Mouse (Mus musculus) heart, adult 2 months (tissue): ENCODE measurements around the gene H2-Ob. TPM values are rescaled to one million over a fixed set of nuclear protein-coding genes. Genes with fewer than 3 reads are reported as not detected.

Experiments used
- DNase-seq, 2 experiments: peaks; one replicate each; pipeline ENCODE4 v3.0.0; 2021
- H3K27ac ChIP-seq: fragments of 200-600 bp; 2 replicates; pipeline ENCODE4 v1.8.1; 2022
- H3K27me3 ChIP-seq: fragments of 200-500 bp; 2 replicates; pipeline ENCODE4 v1.6.1; 2012; ENCODE audit warnings: mild to moderate bottlenecking, low read length, inconsistent platforms, mixed read lengths; ENCODE audit not compliant: control insufficient read depth, insufficient read depth
- H3K36me3 ChIP-seq: fragments of 200-500 bp; 2 replicates; pipeline ENCODE4 v1.6.1; 2012; ENCODE audit warnings: low read length, inconsistent platforms; ENCODE audit not compliant: control insufficient read depth, insufficient read depth
- H3K4me1 ChIP-seq: fragments of 200-500 bp; 2 replicates; pipeline ENCODE4 v1.6.1; 2011; ENCODE audit warnings: low read length; ENCODE audit not compliant: control insufficient read depth, insufficient read depth
- H3K4me3 ChIP-seq: fragments of 200-600 bp; 2 replicates; pipeline ENCODE4 v1.8.1; 2022
- H3K79me2 ChIP-seq: fragments of 200-500 bp; replicated peaks from 2 replicates; pipeline ENCODE4 v1.6.1; 2012; ENCODE audit warnings: mild to moderate bottlenecking, inconsistent platforms, low read length, moderate library complexity, mixed read lengths; ENCODE audit not compliant: control insufficient read depth, insufficient read depth
- H3K9ac ChIP-seq: fragments of 200-500 bp; 2 replicates; pipeline ENCODE4 v1.6.1; 2012; ENCODE audit warnings: low read depth, mild to moderate bottlenecking, control low read depth, inconsistent platforms, low read length, mixed read lengths
- CTCF ChIP-seq: fragments of 200-600 bp; IDR thresholded peaks from 2 replicates; pipeline ENCODE4 v1.8.1; 2022; ENCODE audit warnings: antibody characterized with exemption, mild to moderate bottlenecking, moderate library complexity
- EP300 ChIP-seq: fragments of 200-500 bp; IDR thresholded peaks from 2 replicates; pipeline ENCODE4 v1.6.1; 2011; ENCODE audit warnings: low read depth, low read length, control low read depth; ENCODE audit not compliant: insufficient read depth
- POLR2A ChIP-seq: fragments of 200-500 bp; IDR thresholded peaks from 2 replicates; pipeline ENCODE4 v1.6.1; 2011; ENCODE audit warnings: mild to moderate bottlenecking, low read depth, low read length, control low read depth; ENCODE audit not compliant: insufficient read depth
- WGBS: fragments of 180-500 bp; shearing (Covaris S2); methylation state at CpG from one replicate; pipeline ENCODE4 v1.1.7; 2018; 5-methylcytosine and 5-hydroxymethylcytosine counted together
- intact Hi-C: fragments of 180-260 bp; cut with DNase I; formaldehyde crosslinking; loops from one replicate; pipeline ENCODE4 v1.15.1; 2025
- polyA plus RNA-seq: library from polyadenylated mRNA; depleted of rRNA; stranded (reverse); fragments of >200 nt; gene quantifications from 2 replicates; pipeline ENCODE4 v1.2.3, GENCODE M21; 2012
- total RNA-seq, 2 experiments: library from RNA; stranded (reverse); gene quantifications; 2 replicates each; pipeline ENCODE4 v1.2.3; 2021

The H2-Ob gene
- total and polyA plus RNA-seq, 3 experiments: 0.55 to 6.2 (median 1.0) TPM

- Histone ChIP-seq H3K9ac (no peak overlapping the region), H3K36me3 (no peaks in the 10 kb centered on the region), H3K79me2 (no peaks in the 10 kb centered on the region), H3K4me3 (no peak overlapping the region), H3K27me3 (no peaks in the 10 kb centered on the region), H3K27ac (no peak overlapping the region), H3K4me1 (no peaks in the 10 kb centered on the region; the same call in 1 of the 2 replicates)
- DNase-seq: no peak
- 81% methylated on average over 6 of the region's 6 CpGs for WGBS
- intact Hi-C loops: no loop called here
- TF ChIP-seq CTCF (no peak), EP300 (no peak), POLR2A (no peak)
Observed at GRCm38 (mm10) chr17:34240916-34241315, 2.2 kb downstream of the H2-Ob start.

DNA sequence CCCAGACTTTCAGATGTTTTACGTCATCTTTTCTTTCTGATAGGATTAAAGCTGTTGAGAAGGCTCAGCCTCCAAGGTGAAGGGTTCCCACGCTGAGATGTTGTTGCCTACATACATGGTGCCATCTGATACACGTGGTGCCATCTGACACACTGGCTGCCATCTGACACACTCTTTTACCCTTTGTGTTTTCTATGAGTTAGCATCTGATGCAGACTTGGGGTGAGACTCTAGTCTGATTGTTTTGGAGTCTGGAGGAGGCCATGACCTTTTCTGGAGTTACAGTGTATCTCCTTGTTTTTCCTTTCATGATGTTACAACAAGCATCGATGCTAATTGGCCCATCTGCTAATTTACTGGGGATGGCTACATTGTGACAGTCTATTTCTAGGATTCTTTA is 6.0 kb downstream of the H2-Ob start:
- Histone ChIP-seq H3K9ac (no peak overlapping the region), H3K27ac (no peak overlapping the region), H3K36me3 (no peaks in the 10 kb centered on the region), H3K4me1 (no peaks in the 10 kb centered on the region), H3K27me3 (no peaks in the 10 kb centered on the region), H3K79me2 (no peaks in the 10 kb centered on the region), H3K4me3 (no peak overlapping the region)
- TF ChIP-seq EP300 (no peak), POLR2A (no peak), CTCF (no peak)
- WGBS: 74% methylated on average over 4 of the region's 4 CpGs
- intact Hi-C loops: no loop called here
- no peak for DNase-seq

DNA sequence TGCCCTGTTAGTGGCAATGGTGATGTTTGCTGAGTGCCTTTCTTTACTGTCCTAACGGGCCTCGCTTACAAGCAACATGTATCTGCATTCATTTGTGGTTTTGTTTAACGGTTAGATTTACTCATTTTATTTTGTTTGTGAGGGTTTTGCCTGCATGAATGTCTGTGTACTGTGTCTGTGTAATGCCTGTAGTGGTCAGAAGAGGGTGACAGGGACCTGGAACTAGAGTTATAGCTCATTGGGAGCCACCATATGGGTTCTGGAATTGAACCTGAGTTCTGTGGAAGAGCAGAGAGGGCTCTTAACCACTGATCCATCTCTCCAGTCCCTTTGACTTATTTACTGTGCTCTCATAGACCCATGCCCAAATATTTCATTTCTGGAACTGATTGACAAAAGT is 8.3 kb downstream of the H2-Ob start:
- no peaks in the 10 kb centered on the region for H3K4me1 ChIP-seq
- TF ChIP-seq EP300 (no peak), POLR2A (no peak), CTCF (peak; percentile 34)
- no peak overlapping the region for H3K9ac ChIP-seq
- H3K79me2 ChIP-seq: no peaks in the 10 kb centered on the region
- H3K4me3 ChIP-seq: no peak overlapping the region
- H3K27ac ChIP-seq: no peak overlapping the region
- intact Hi-C loops: no loop called here
- no peaks in the 10 kb centered on the region for H3K36me3 ChIP-seq
- no peak for DNase-seq
- 88% methylated on average over 3 of the region's 3 CpGs for WGBS
- H3K27me3 ChIP-seq: no peaks in the 10 kb centered on the region

GRCm38 (mm10) chr17:34248764-34249163 is 10.1 kb downstream of the H2-Ob start:
- Histone ChIP-seq H3K36me3 (no peaks in the 10 kb centered on the region), H3K79me2 (no peaks in the 10 kb centered on the region), H3K4me3 (no peak overlapping the region), H3K27me3 (no peaks in the 10 kb centered on the region), H3K4me1 (no peaks in the 10 kb centered on the region), H3K9ac (no peak overlapping the region), H3K27ac (no peak overlapping the region)
- no peak for DNase-seq
- TF ChIP-seq EP300 (no peak), CTCF (no peak), POLR2A (no peak)
- 57% methylated on average over 2 of the region's 2 CpGs for WGBS
- intact Hi-C loops: no loop called here

DNA sequence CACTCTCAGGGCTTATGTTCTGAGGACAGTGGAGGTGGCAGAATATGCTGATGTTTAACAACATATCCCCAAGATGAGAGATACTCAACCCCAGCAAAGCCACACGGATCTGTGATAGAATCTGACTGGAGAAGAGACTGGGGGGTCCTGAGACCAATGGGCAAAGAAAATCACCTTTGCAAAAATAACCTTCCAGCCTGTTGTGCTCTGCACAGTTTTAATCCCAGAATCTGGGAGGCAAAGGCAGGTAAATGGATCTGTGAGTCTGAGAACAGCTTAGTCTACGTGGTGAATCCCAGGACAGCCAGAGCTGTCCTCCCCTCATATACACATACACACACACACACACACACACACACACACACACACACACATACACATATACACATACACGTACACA is 10.7 kb downstream of the H2-Ob start:
- Histone ChIP-seq H3K27me3 (no peaks in the 10 kb centered on the region), H3K4me3 (no peak overlapping the region), H3K9ac (no peak overlapping the region), H3K4me1 (no peaks in the 10 kb centered on the region), H3K79me2 (no peaks in the 10 kb centered on the region), H3K27ac (no peak overlapping the region), H3K36me3 (no peaks in the 10 kb centered on the region)
- no peak for DNase-seq
- 47% methylated on average over 3 of the region's 3 CpGs for WGBS
- TF ChIP-seq CTCF (no peak), EP300 (no peak), POLR2A (no peak)
- intact Hi-C loops: no loop called here

- WGBS: 15% methylated on average over 4 of the region's 4 CpGs
- no peak overlapping the region for H3K27ac ChIP-seq
- intact Hi-C loops: loop anchor here (1.0 to 5.0 kb wide), 3 partner anchors 63 to 157 kb away; no protein-coding TSS in a partner anchor
Observed at GRCm38 (mm10) chr17:34249878-34250277, 11.2 kb downstream of the H2-Ob start.

More at GRCm38 (mm10) chr17:34249878-34250277, 11.2 kb downstream of the H2-Ob start:
- Histone ChIP-seq H3K36me3 (no peaks in the 10 kb centered on the region), H3K9ac (no peak overlapping the region), H3K4me3 (no peak overlapping the region), H3K27me3 (no peaks in the 10 kb centered on the region), H3K79me2 (no peaks in the 10 kb centered on the region), H3K4me1 (no peaks in the 10 kb centered on the region)
- peak; percentile 91 for TF ChIP-seq CTCF
- no peak for TF ChIP-seq POLR2A
- no peak for DNase-seq
